Mouse (Mus musculus) stomach, embryonic 16.5 days (tissue): ENCODE measurements around the gene Ntf5. TPM values are rescaled to one million over a fixed set of nuclear protein-coding genes. Genes with fewer than 3 reads are reported as not detected.

Experiments
- ATAC-seq: fragments of 200-750 bp; cut with Nextera tagmentation; 2 replicates; pipeline ENCODE4 v1.8.0; 2017; ENCODE audit warnings: moderate number of reproducible peaks, moderate TSS enrichment; ENCODE audit not compliant: insufficient read depth, low FRiP score
- H3K27ac ChIP-seq: fragments of 300-500 bp; sonication (generic); 2 replicates; pipeline ENCODE4 v1.5.1; 2014; ENCODE audit warnings: low read length
- H3K27me3 ChIP-seq: fragments of 300-500 bp; sonication (generic); 2 replicates; pipeline ENCODE4 v1.6.1; 2014; ENCODE audit warnings: low read length, control low read depth, mixed read lengths; ENCODE audit not compliant: control insufficient read depth, insufficient read depth
- H3K36me3 ChIP-seq: fragments of 300-500 bp; sonication (generic); 2 replicates; pipeline ENCODE4 v1.6.1; 2014; ENCODE audit warnings: low read length; ENCODE audit not compliant: control insufficient read depth, insufficient read depth
- H3K4me1 ChIP-seq: fragments of 300-500 bp; sonication (generic); 2 replicates; pipeline ENCODE4 v1.6.1; 2014; ENCODE audit warnings: low read length, control low read depth, mixed read lengths; ENCODE audit not compliant: control insufficient read depth, insufficient read depth
- H3K4me2 ChIP-seq: fragments of 300-500 bp; sonication (generic); 2 replicates; pipeline ENCODE4 v1.6.1; 2014; ENCODE audit warnings: low read depth, low read length, mixed read lengths
- H3K4me3 ChIP-seq: fragments of 300-500 bp; sonication (generic); replicated peaks from 2 replicates; pipeline ENCODE4 v1.5.1; 2014; ENCODE audit warnings: mild to moderate bottlenecking, low read length
- H3K9ac ChIP-seq: fragments of 300-500 bp; sonication (generic); 2 replicates; pipeline ENCODE4 v1.6.1; 2014; ENCODE audit warnings: low read length
- H3K9me3 ChIP-seq: fragments of 300-500 bp; sonication (generic); replicated peaks from 2 replicates; pipeline ENCODE4 v1.6.1; 2016; ENCODE audit warnings: low read length, control low read depth; ENCODE audit not compliant: control insufficient read depth
- WGBS: fragments of 180-500 bp; shearing (Covaris S2); extraction: QIAGEN DNeasy Blood & Tissue Kit; methylation state at CpG from one replicate; pipeline ENCODE4 v1.1.7; 2014; 5-methylcytosine and 5-hydroxymethylcytosine counted together
- polyA plus RNA-seq: library from polyadenylated mRNA; unstranded; fragments of >200 nt; fragmentation: Nextera tagmentation; extraction: Ambion mirVana; gene quantifications from 2 replicates; pipeline ENCODE4 v1.2.1, GENCODE M21; 2015

The Ntf5 gene
- polyA plus RNA-seq, 1 experiment from 2014 or later, result 1.3 TPM

- peaks cover 22% of the 10 kb centered on the region for H3K36me3 ChIP-seq
- no peaks in the 10 kb centered on the region for H3K9me3 ChIP-seq
- H3K9ac ChIP-seq, result no peak within 1 kb of the TSS
- ATAC-seq, result no peak
- H3K27me3 ChIP-seq, result peaks cover 7% of the 10 kb centered on the region; the same call in 1 of the 2 replicates
- no peak within 1 kb of the TSS for H3K27ac ChIP-seq
- no peak within 1 kb of the TSS for H3K4me3 ChIP-seq
- peak within 1 kb of the TSS; percentile 19; the same call in 1 of the 2 replicates for H3K4me2 ChIP-seq
- whole genome bisulfite sequencing, result 58% methylated on average over 6 of the region's 6 CpGs
- peaks cover 22% of the 10 kb centered on the region; the same call in 1 of the 2 replicates for H3K4me1 ChIP-seq
Observed at GRCm38 (mm10) chr7:45420615-45420919, 7.1 kb downstream of the Ntf5 start, which contains the start of gene Lhb. Gene Lhb, plus strand, starts transcription at chr7:45420820.

- WGBS, result 92% methylated on average over 14 of the region's 14 CpGs
- Histone ChIP-seq H3K27ac (no peak overlapping the region), H3K4me3 (no peak overlapping the region), H3K4me2 (no peak overlapping the region), H3K9ac (no peak overlapping the region), H3K36me3 (peaks cover 23% of the 10 kb centered on the region), H3K27me3 (0 out of 2 replicates have a peak, but pooled peaks cover 4% of the 10 kb centered on the region), H3K9me3 (no peaks in the 10 kb centered on the region), H3K4me1 (peaks cover 20% of the 10 kb centered on the region; the same call in 1 of the 2 replicates)
- no peak for ATAC-seq
Observed at GRCm38 (mm10) chr7:45421194-45421593, 7.7 kb downstream of the Ntf5 start.

GRCm38 (mm10) chr7:45426556-45426955, 13.1 kb downstream of the Ntf5 start:
- H3K4me3 ChIP-seq, result no peak overlapping the region
- H3K9ac ChIP-seq, result no peak overlapping the region
- no peak overlapping the region for H3K27ac ChIP-seq
- no peak for ATAC-seq
- H3K4me2 ChIP-seq, result no peak overlapping the region
- H3K9me3 ChIP-seq, result no peaks in the 10 kb centered on the region
- 89% methylated on average over 8 of the region's 8 CpGs for WGBS
- peaks cover 25% of the 10 kb centered on the region for H3K36me3 ChIP-seq
- H3K4me1 ChIP-seq, result no peaks in the 10 kb centered on the region
- no peaks in the 10 kb centered on the region for H3K27me3 ChIP-seq

- Histone ChIP-seq H3K4me3 (peak overlapping the region; percentile 81), H3K36me3 (no peaks in the 10 kb centered on the region; the same call in 1 of the 2 replicates), H3K9me3 (no peaks in the 10 kb centered on the region), H3K27ac (peak overlapping the region; percentile 88), H3K9ac (peak overlapping the region; percentile 84), H3K4me1 (peaks cover 37% of the 10 kb centered on the region), H3K4me2 (peak overlapping the region; percentile 89), H3K27me3 (no peaks in the 10 kb centered on the region)
- no peak for ATAC-seq
- WGBS, result 0% methylated on average over 7 of the region's 7 CpGs
Observed at GRCm38 (mm10) chr7:45433835-45434202, 20.3 kb downstream of the Ntf5 start.

- under 1% methylated on average over 45 of the region's 45 CpGs for WGBS
- H3K4me2 ChIP-seq, result peak within 1 kb of the TSS; percentile 89
- no peaks in the 10 kb centered on the region; the same call in 1 of the 2 replicates for H3K36me3 ChIP-seq
- ATAC-seq, result peak; percentile 97
- no peaks in the 10 kb centered on the region for H3K27me3 ChIP-seq
- no peaks in the 10 kb centered on the region for H3K9me3 ChIP-seq
- peaks cover 37% of the 10 kb centered on the region for H3K4me1 ChIP-seq
- peak within 1 kb of the TSS; percentile 87 for H3K9ac ChIP-seq
- H3K4me3 ChIP-seq, result peak within 1 kb of the TSS; percentile 81
- peak within 1 kb of the TSS; percentile 88 for H3K27ac ChIP-seq
Observed at GRCm38 (mm10) chr7:45434203-45435015, 20.9 kb downstream of the Ntf5 start, which contains the start of gene Gys1. Gene Gys1, plus strand, starts transcription at chr7:45434844.

- Histone ChIP-seq H3K4me1 (peaks cover 37% of the 10 kb centered on the region), H3K27me3 (no peaks in the 10 kb centered on the region), H3K9me3 (no peaks in the 10 kb centered on the region), H3K4me2 (peak overlapping the region; percentile 56), H3K4me3 (peak overlapping the region; percentile 81), H3K36me3 (no peaks in the 10 kb centered on the region; the same call in 1 of the 2 replicates), H3K27ac (peak overlapping the region; percentile 78), H3K9ac (peak overlapping the region; percentile 87)
- under 1% methylated on average over 16 of the region's 16 CpGs for WGBS
- ATAC-seq, result no peak
Observed at GRCm38 (mm10) chr7:45435038-45435437, 21.5 kb downstream of the Ntf5 start.

GRCm38 (mm10) chr7:45436444-45436843, 22.9 kb downstream of the Ntf5 start:
- ATAC-seq, result no peak
- Histone ChIP-seq H3K9ac (peak overlapping the region; percentile 28; the same call in 1 of the 2 replicates), H3K4me2 (peak overlapping the region; percentile 56; the same call in 1 of the 2 replicates), H3K4me1 (peaks cover 37% of the 10 kb centered on the region), H3K36me3 (no peaks in the 10 kb centered on the region; the same call in 1 of the 2 replicates), H3K9me3 (no peaks in the 10 kb centered on the region), H3K27me3 (no peaks in the 10 kb centered on the region), H3K27ac (no peak overlapping the region), H3K4me3 (no peak overlapping the region)
- 90% methylated on average over 5 of the region's 5 CpGs for WGBS

- Histone ChIP-seq H3K36me3 (no peaks in the 10 kb centered on the region), H3K4me2 (peak overlapping the region; percentile 36; the same call in 1 of the 2 replicates), H3K4me3 (no peak overlapping the region), H3K27me3 (no peaks in the 10 kb centered on the region), H3K27ac (no peak overlapping the region), H3K4me1 (peaks cover 37% of the 10 kb centered on the region), H3K9ac (peak overlapping the region; percentile 53; the same call in 1 of the 2 replicates), H3K9me3 (no peaks in the 10 kb centered on the region)
- WGBS, result 48% methylated on average over 6 of the region's 6 CpGs
- ATAC-seq, result no peak
Observed at GRCm38 (mm10) chr7:45437046-45437445, 23.6 kb downstream of the Ntf5 start.

GRCm38 (mm10) chr7:45437521-45438276, 24.2 kb downstream of the Ntf5 start, which contains the start of gene Ruvbl2:
Gene Ruvbl2, minus strand, starts transcription at chr7:45438096.
- no peak for ATAC-seq
- H3K9me3 ChIP-seq, result no peaks in the 10 kb centered on the region
- H3K4me1 ChIP-seq, result peaks cover 35% of the 10 kb centered on the region
- H3K27ac ChIP-seq, result no peak within 1 kb of the TSS
- no peaks in the 10 kb centered on the region for H3K27me3 ChIP-seq
- peak within 1 kb of the TSS; percentile 36 for H3K4me2 ChIP-seq
- H3K4me3 ChIP-seq, result no peak within 1 kb of the TSS
- peak within 1 kb of the TSS; percentile 53; the same call in 1 of the 2 replicates for H3K9ac ChIP-seq
- no peaks in the 10 kb centered on the region for H3K36me3 ChIP-seq
- 26% methylated on average over 19 of the region's 19 CpGs for WGBS
